Mouse (Mus musculus): ENCODE measurements around the gene Wdr83.

Gene Wdr83

GRCm38 (mm10) chr8:85076993-85077392 is 4.1 kb downstream of the Wdr83 start:
- peak; percentile 86 for DNase-seq (ENCODE audit: low read depth, low spot score)

DNA sequence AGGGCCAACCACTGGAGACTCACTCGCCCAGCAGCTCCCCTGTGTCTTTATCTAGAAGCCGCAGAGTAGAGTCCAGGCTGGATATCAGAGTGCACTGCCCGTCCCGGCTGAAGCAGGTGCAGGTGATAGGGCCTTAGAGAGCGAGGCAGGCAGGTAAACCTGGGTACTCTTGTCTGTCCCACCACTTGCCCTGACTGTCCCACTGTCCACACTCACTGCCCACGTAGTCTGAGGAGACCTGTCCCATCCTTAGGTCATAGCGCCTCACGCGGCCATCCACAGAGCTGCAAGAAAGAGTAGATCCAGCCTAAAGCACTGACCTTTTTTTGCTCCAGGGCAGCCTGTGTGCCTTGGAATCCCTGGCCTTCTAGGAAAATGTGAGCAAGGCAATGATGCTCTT is 5.1 kb downstream of the Wdr83 start:
- no peak for DNase-seq (ENCODE audit: low read depth, low spot score)

DNA sequence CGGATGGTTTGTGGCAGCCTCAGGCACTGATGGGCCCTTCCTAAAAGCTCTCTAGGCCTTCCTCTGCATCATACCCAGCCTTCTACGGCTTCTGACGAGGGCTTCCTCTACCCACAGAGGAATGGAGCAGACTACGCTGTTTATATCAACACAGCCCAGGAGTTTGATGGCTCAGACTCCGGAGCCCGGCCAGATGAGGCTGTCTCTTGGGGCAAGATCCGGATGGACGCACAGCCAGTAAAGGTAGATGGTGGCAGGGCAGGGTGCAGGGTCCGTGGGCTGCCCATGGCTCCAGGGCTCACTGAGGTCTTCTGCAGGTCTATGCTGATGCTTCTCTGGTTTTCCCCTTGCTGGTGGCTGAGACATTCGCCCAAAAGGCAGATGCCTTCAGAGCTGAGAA is 6.5 kb downstream of the Wdr83 start:
- DNase-seq (ENCODE audit: low read depth, low spot score), result no peak

DNA sequence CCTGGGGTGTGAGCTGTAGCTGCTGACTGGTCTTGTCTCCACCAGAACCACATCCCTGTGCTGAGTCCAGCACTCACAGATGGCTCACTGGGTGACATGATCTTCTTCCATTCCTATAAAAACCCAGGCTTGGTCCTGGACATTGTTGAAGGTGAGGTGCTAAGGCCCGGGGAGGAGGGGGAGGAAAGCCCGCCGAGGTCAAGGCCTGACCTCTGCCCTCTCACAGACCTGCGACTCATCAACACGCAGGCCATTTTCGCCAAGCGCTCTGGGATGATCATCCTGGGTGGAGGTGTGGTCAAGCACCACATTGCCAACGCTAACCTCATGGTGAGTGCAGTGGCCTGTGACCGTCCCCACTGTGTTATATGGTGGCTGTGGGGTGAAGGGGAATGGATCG is 6.9 kb downstream of the Wdr83 start:
- DNase-seq (ENCODE audit: low read depth, low spot score), result no peak

GRCm38 (mm10) chr8:85073041-85073612 is 8.0 kb downstream of the Wdr83 start:
- DNase-seq (ENCODE audit: low read depth, low spot score), result no peak

DNA sequence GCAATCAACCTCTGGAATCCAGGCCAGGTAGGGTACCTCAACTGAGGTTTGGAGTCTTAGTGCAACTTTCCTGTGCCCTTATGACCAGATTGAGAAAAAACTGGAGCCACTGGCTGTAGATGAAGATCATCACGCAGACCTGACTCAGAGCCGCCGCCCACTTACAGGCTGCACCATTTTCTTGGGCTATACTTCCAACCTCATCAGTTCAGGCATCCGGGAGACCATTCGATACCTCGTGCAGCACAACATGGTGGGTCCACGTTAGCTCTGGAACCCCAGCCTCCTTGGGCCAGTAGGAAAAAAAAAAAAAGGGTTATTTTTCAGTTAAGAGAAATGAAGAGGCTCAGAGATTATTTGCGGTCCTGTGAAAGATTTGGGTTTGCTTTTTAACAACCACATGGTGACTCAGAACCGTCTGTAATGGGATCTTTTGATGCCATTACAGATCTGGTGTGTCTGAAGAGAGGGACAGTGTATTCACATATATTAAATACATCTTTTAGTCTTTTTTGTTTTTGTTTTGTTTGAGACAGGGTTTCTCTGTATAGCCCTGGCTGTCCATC is 8.7 kb downstream of the Wdr83 start:
- DNase-seq (ENCODE audit: low read depth, low spot score), result no peak

- DNase-seq (ENCODE audit: low read depth, low spot score), result peak; percentile 88
Measured at GRCm38 (mm10) chr8:85071514-85072281, 9.4 kb downstream of the Wdr83 start, which contains the start of gene Dhps. Dhps (plus strand) TSS chr8:85071757.

DNA sequence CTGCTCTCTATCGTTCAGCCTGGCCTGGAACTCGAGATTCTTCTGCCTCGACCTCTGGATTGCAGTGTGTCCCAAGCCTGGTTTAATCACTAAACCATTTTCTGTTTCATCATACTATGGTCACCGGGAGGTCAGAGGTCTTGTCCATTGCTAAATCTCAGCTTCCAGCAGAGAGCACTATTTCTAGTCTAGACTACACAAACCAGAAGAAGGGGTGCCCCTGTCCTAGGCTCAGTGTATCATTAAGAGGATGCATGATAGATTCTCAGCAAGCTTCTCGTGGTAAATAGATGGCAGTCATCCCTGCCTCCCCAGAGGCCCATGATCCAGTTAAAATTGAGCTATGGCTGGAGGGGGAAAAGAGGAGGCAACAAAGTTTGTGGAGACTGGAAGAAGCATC is 10.1 kb downstream of the Wdr83 start:
- no peak for DNase-seq (ENCODE audit: low read depth, low spot score)

GRCm38 (mm10) chr8:85067982-85068381 is 13.1 kb downstream of the Wdr83 start, which contains the start of gene Gm5741:
Gm5741 (minus strand) TSS chr8:85067982.
- DNase-seq (ENCODE audit: low read depth, low spot score), result no peak

GRCm38 (mm10) chr8:85067155-85067554 is 14.0 kb downstream of the Wdr83 start:
- no peak for DNase-seq (ENCODE audit: low read depth, low spot score)

DNA sequence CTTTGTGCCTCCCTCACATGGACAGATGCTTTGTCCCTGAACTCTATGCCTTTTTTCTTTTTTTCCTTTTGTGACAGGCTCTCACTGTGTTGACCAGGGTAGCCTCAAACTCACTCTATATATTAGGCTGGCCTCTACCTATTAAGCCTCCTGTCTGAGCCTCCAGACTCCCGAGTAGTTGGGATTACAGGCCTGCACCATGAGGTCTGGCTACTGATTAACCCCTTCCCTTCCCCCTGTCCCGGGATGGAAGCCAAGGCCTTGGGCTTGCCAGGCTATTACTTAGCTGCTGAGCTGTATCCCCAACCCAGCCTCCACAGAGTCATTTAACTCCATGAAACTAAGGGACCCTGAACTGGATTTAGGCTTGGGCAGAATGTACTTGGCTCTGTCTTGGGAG is 15.9 kb downstream of the Wdr83 start:
- DNase-seq (ENCODE audit: low read depth, low spot score), result no peak

DNA sequence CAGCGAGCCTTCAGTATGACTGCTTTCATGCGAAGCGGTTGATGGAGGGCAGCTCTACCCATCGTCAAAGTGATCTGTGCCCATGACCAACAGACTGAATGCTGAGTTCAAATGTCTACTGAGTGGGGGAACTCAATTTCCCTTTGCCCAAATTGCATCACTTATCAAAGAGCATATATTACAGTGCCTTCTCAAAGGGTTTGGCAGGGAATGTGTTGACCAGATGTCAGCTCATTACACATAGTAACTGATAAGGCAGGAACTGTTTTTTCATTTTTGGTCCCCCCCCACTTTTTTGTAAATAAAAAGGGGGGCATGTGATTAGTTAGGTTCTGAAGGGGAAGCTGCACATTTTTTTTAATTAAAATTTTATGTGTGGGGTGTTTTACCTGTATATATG is 18.5 kb downstream of the Wdr83 start:
- no peak for DNase-seq (ENCODE audit: low read depth, low spot score)

GRCm38 (mm10) chr8:85059879-85060616 is 21.1 kb downstream of the Wdr83 start, which contains the start of gene Fbxw9:
Fbxw9 (plus strand) TSS chr8:85060055.
- peak; percentile 94 for DNase-seq (ENCODE audit: low read depth, low spot score)

GRCm38 (mm10) chr8:85057367-85057766 is 23.7 kb downstream of the Wdr83 start:
- no peak for DNase-seq (ENCODE audit: low read depth, low spot score)

GRCm38 (mm10) chr8:85043619-85044018 is 37.5 kb downstream of the Wdr83 start:
- no peak for DNase-seq (ENCODE audit: low read depth, low spot score)

- peak; percentile 18 for DNase-seq (ENCODE audit: low read depth, low spot score)
Measured at GRCm38 (mm10) chr8:85037681-85038531, 43.2 kb downstream of the Wdr83 start.

- DNase-seq (ENCODE audit: low read depth, low spot score), result peak; percentile 61
Measured at GRCm38 (mm10) chr8:85037366-85037680, 43.8 kb downstream of the Wdr83 start.

GRCm38 (mm10) chr8:85036718-85037365 is 44.3 kb downstream of the Wdr83 start, which contains the start of gene Tnpo2:
Tnpo2 (plus strand) TSS chr8:85036915.
- DNase-seq (ENCODE audit: low read depth, low spot score), result peak; percentile 97

GRCm38 (mm10) chr8:85036381-85036717 is 44.8 kb downstream of the Wdr83 start:
- no peak for DNase-seq (ENCODE audit: low read depth, low spot score)

GRCm38 (mm10) chr8:85035728-85036310 is 45.3 kb downstream of the Wdr83 start:
- no peak for DNase-seq (ENCODE audit: low read depth, low spot score)
